Mouse (Mus musculus) embryonic fibroblast, embryonic 13.5 days (primary cell): ENCODE results near the gene Bcor.

Experiments
- CTCF ChIP-seq: IDR thresholded peaks from 2 replicates; pipeline ENCODE4 v1.5.1; 2011; ENCODE audit warnings: mild to moderate bottlenecking, control low read depth, low read length, moderate library complexity, borderline replicate concordance; ENCODE audit not compliant: insufficient read depth
- POLR2A ChIP-seq: IDR thresholded peaks from 2 replicates; pipeline ENCODE4 v1.6.1; 2011; ENCODE audit warnings: low read depth, mild to moderate bottlenecking, control low read depth, low read length, moderate library complexity

DNA sequence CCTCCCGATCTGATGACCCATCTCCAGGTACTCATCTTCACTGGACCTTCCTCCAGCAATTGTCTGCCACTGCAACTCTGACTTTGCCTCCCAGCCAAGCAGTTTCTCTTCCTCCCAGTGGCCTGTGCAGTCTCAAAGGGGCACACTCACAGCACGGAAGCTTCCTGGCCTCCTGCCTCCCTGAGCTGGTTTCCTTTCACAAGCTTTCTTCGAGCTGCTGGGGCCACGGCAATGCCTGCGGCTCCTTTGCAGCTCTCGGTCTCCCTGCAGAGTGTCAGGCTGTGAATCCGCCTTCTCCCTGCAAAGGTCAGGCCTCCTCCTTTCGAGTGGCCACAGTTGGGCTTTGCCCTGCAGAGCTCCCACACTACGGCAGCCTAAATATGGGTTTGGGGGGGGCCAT is 157.0 kb downstream of the Bcor start:
- TF ChIP-seq POLR2A, result no peak
- TF ChIP-seq CTCF, result no peak
